Mouse (Mus musculus): Measurements from ENCODE around the gene Adgrl1.

Adgrl1 gene

GRCm38 (mm10) chr8:83899363-83900252 lies at the start of gene Adgrl1:
Adgrl1 (plus strand) TSS chr8:83900105.
- DNase-seq (ENCODE audit: low spot score) = peak; percentile 75

GRCm38 (mm10) chr8:83852329-83852728 lies 47.6 kb upstream of the Adgrl1 start:
- DNase-seq (ENCODE audit: low spot score) = no peak

DNA sequence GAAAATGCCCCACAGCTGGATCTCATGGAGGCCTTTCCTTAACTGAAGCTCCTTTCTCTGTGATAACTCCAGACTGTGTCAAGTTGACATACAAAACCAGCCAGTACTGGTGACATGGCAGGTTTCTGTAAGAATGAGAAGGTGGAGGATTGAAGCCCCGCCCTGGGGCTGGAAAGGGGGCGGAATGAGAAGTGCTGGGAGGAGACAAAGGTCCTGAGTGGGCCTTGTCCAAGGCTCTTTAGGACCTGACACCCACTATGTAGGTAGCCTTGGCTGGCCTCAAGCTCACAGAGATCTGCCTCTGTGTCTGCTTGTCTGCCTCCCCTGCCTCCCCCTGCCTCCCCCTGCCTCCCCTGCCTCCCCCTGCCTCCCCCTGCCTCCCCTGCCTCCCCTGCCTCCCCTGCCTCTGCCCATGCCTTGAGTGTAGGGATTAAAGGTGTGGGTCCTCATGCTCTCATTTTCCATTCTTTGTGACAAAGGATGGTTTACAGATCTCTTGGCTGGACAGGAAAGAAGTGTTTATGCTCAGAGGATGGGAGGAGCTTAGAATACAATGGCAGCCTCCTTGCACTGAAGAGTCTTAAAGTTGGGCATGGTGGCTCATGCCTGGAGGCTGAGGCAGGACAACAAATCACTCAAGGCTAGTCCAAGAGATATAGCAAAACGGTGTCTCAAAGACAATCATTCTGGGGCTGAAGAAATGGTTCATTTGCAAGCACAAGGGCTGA lies 46.4 kb upstream of the Adgrl1 start:
- no peak for DNase-seq (ENCODE audit: low spot score)

DNA sequence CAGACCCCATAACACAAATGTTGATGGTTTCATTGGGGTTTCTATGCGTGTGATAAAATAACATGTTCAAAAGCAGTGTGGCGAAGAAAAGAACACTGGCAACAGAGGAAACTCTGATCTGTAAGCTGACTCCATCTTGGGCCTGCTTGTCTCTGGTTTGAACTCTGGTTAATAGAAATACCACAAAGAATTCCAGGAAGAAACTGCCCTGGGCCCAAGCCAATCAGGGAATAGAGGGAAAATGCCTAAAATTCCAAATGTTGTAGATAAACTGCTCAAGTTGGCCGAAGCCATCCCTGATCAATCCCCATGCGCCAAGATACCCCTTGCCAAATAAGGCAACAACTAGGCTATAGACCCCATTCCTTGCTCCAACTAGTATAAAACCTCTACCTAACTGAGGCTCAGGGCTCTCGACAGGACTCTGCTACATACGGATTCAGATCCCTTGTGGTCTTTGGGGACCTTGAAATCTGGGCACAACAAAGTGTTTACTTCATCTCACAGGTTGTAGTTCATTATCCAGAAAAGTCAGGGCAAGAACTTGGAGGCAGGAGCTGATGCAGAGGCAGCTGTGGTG lies 43.3 kb upstream of the Adgrl1 start:
- no peak for DNase-seq (ENCODE audit: low spot score)

DNA sequence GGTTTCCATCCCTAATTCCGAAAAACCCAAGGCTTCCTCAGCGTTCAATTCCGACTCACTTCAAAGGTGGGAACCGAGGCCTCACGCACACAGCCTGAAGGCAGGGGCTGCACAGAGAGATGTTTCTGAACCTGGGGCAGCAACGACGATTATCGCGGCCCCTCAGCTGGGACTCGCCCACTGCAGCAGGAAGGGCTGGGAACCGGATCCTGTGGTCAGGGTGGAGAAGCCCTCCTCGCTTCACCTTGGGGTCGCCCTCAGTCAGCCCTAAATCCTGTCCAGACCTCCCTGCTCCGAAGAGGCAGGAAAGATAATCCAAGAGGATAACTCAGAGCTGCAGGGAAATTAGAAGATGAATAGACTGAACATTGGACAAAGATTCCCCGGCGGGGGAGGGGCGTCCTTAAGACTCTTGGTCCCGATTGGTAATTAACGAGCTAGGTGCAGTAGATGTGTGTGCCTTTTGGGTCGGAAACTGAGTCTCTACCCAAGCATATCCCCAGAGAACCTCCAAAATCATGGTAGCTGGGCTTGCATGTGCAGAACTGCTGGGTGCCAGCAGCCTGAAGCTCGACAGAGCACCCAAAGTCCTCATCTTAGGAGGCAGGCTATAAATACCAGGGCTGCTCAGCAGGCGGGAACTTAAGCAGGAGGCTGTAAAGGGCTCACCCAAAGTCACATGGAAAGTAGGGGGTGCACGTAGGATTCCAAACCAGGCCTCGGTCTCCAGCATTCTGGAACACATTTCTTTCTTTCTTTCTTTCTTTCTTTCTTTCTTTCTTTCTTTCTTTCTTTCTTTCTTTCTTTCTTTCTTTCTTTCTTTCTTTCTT lies 37.3 kb upstream of the Adgrl1 start:
- no peak for DNase-seq (ENCODE audit: low spot score)

GRCm38 (mm10) chr8:83874881-83875655 lies 24.8 kb upstream of the Adgrl1 start:
- DNase-seq (ENCODE audit: low spot score) = no peak

- DNase-seq (ENCODE audit: low spot score) = no peak
These were observed 24.3 kb upstream of the Adgrl1 start for GRCm38 (mm10) chr8:83875656-83876040.

- DNase-seq (ENCODE audit: low spot score) = no peak
These were observed 23.6 kb upstream of the Adgrl1 start for GRCm38 (mm10) chr8:83876080-83876837.

- DNase-seq (ENCODE audit: low spot score) = no peak
These were observed 23.1 kb upstream of the Adgrl1 start for GRCm38 (mm10) chr8:83876838-83877223.

GRCm38 (mm10) chr8:83888409-83888808 lies 11.5 kb upstream of the Adgrl1 start:
- no peak for DNase-seq (ENCODE audit: low spot score)

DNA sequence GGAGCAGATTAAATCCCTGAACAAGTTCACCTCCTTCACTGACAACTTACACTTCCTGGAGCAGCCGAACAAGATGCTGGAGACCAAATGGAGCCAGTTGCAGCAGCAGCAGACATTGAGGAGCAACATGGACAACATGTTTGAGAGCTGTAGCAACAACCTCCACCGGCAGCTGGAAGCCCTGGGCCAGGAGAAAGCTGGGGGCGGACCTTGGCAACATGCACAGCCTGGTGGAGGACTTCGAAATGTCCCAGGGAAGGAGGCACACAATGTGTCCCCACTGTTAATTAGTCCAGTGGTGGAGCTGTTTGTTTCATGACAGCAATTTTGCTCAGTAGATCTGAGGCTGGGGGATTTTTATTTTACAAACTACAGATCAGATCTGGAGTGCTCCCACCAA lies 7.8 kb upstream of the Adgrl1 start:
- DNase-seq (ENCODE audit: low spot score) = no peak

DNA sequence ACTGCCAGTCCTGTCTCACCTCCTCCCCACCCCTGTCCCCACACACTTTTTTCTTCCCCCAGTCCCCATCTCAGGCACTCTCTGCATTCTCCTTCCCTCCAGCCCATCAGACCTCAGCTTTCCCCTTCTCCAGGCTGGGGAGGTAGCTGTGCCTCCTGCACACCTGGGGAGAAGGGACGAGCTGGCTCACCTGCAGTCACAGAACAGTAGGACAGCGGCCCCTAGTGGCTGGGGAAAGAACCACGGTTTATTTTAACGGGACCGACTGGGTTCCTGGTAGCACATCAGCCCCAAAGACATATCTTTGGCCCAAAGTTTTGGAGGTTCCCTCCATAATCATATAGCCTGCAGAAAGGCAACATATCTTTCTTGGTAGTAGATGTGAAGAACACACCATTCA lies 6.0 kb upstream of the Adgrl1 start:
- DNase-seq (ENCODE audit: low spot score) = no peak

GRCm38 (mm10) chr8:83895894-83896293 lies 4.0 kb upstream of the Adgrl1 start:
- DNase-seq (ENCODE audit: low spot score) = no peak

- no peak for DNase-seq (ENCODE audit: low spot score)
These were observed 3.4 kb upstream of the Adgrl1 start for GRCm38 (mm10) chr8:83896461-83896860.

DNA sequence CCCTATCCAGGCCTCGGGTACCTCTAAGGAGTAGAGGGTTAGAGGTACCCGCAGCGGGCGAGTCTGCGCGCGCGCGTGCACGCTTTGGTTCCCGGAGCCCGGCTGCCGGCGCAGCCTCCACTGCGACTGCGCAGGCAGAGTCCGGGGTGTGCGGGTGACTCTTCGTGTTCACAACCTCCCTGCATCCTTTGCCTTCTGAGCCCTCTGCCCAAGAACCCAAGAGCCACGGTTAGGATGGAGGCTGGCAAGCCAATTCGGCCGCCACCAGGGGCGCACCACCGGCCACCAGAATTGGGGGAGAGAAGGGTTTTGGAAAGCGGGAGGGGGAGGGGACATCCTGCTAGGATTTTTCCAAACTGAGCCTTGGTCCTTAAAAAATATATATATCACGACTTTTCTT lies 2.7 kb upstream of the Adgrl1 start:
- DNase-seq (ENCODE audit: low spot score) = no peak

GRCm38 (mm10) chr8:83898456-83898855 lies 1.4 kb upstream of the Adgrl1 start:
- no peak for DNase-seq (ENCODE audit: low spot score)

DNA sequence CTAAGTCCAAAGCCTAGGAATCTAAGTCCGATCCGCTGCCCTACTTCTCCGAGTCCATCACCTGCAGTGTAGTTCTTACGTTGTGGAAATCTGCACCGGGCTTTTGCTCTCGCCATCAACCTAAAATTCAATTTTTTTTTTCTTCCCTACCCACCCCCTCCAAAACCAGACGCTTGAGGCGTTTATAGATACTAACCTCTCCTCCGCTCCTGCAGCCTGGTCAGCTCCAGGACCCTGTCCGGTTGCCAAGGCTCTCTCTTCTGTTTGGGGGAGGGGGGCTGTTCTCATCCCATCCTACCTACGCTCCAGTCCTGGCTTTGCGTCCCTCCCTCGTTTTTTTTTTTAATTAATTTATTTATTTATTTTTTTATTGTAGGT lies 931 bp upstream of the Adgrl1 start:
- no peak for DNase-seq (ENCODE audit: low spot score)

- DNase-seq (ENCODE audit: low spot score) = no peak
These were observed 506 bp downstream of the Adgrl1 start for GRCm38 (mm10) chr8:83900266-83900956.

GRCm38 (mm10) chr8:83900957-83901270 lies 1.0 kb downstream of the Adgrl1 start:
- no peak for DNase-seq (ENCODE audit: low spot score)

Data from layer of hippocampus, adult 9-10 months (tissue).